Mouse (Mus musculus): ENCODE data around the gene 1700022I11Rik. TPM values are rescaled to one million over a fixed set of nuclear protein-coding genes. Genes with fewer than 3 reads are reported as not detected.

The 1700022I11Rik gene
- not detected for total RNA-seq (2021)

DNA sequence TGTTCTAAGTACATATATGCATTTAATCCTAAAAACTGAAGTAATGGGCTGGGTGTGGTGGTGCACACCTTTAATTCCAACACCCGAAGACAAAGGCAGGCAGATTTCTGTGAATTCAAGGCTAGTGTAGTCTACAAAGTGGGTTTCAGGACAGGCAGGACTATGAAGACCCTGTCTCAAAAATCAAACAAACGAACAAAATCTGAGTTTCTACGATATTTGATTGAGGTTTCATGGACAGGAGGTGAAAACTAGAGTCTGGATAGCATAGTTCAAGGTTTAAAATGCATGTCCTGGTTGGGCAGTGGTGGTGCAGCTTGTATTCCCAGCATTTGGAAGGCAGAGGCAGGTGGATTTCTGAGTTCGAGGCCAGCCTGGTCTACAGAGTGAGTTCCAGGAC is at the start of gene 1700022I11Rik:
1700022I11Rik (plus strand) TSS at position 301 of the 400 bp plus-strand sequence.
- no peak for DNase-seq
- intact Hi-C loops (cut with DNase I), result no loop called here

DNA sequence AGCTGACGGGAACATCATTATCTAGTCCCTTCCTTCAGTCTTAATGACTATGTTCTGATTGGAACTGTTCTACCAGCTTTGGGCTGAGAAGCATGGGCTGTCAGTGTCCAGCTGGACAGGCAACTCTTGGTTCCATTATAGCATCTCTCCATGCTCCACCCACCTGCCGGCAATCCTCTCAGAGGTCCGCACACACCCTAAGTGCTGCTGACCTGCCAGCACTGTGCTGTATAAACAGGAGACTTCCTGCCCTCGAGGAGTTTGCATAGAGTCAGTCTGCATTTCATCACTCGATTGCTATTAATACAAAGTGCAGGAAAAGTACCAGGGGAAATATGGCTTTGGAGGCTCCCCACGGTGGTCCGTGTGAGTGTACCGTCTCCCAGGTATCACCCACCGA is 48.7 kb upstream of the 1700022I11Rik start:
- no peak for DNase-seq

DNA sequence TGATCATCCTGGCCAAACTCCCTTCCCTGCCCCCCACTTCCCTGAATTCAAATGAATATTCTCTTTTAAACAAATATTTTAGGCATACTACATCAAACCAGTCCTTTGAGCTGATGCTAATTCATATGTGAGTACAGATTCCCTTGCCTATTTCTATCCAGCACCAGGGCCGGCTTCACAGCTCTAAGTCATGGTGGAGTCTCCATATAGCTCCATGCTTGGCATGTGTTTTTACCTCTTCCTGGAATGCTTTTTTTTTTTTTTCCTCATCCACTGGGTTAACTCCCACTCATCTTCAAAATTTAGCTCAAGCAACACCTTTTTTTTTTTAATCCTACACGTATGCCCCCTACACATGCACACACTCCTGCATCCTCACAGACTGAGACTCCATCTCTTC is 47.9 kb upstream of the 1700022I11Rik start:
- intact Hi-C loops (cut with DNase I), result no loop called here
- DNase-seq, result no peak

More for the DNA sequence above, 48.7 kb upstream of the 1700022I11Rik start:
- intact Hi-C loops (cut with DNase I), result no loop called here

DNA sequence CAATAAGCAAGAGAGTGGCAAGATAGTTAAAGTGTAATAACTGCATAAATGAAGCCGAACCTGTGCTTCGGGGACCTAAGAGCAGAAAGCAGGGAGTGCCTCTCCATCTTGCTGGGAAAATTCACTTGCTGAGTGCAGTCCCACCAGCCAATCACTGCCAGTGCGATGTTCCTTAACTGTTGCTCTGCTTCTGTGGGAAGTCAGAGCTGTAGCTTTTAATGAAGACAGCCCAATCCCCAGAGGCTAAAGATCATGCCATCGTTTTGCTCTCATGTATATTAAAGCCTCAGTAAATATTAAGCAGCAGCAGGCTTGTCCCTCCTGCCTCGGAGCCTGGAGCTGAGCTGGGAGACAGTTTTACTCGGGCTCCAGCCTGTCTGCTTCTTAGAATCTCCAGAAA is 47.3 kb upstream of the 1700022I11Rik start:
- intact Hi-C loops (cut with DNase I), result no loop called here
- no peak for DNase-seq

DNA sequence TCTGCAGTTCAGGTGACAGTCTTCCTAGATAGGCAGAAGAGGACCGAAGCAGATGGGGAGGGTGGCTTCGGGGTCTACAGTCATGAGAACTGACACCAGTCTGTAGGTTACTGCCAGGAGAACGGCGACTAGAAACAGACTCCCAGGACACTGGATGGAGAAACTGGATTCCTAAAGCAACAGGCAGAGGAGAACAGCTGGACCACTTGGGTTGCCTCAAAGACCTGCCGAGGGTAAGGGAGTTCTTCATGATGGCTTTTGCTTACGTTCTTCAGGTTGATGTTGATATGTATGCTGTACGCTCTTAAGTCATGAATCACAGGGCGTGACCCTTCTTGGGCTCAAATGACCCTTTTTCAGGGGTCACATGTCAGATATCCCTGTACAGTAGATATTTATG is 46.9 kb upstream of the 1700022I11Rik start:
- no peak for DNase-seq
- intact Hi-C loops (cut with DNase I), result no loop called here

DNA sequence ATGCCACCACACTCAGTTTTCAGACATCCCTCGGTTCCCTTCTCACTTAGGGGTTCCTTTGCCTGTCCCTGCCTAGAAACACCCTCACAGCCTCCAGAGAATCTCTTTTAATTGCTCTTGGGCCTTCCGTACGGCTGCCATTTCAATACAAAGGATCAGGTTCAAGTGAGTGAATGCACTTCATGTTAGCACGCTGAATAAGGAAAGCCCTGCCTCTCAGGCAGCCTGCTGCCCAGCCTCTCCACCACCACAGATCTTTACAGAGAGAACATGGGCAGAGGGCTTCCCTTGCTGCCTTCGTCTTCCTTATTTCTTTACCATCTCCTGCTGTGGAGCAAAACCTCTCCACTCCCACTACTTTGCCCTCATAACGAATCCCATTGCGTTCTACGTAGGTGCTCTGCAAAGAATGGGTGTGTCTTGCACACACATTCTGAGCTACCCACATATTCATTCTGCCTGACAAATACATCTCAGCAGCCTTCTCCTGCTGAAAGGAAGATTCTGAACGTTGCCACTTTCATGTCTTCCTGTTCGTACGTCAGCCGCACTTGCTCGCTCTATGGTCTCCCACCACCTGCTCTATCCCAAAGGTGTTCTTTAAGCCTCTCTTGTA is 45.2 kb upstream of the 1700022I11Rik start:
- DNase-seq, result no peak
- intact Hi-C loops (cut with DNase I), result no loop called here

DNA sequence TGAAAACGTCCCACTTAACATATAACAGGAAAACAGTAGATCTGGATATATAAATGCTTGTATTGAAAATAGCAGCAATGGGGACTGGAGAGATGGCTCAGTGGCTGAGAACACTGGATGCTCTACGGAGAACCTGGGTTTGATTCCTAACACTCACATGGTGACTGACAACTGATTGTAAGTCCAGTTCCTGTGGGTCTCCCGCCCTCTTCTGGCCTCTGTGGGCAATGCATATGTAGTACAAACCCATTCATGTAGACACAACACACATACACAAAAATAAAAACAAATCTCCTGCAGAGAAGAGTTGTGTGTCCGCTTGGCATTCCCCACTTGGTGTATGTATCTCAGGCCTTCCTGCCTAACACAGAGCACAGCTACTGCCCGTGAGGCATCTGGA is 41.2 kb upstream of the 1700022I11Rik start:
- intact Hi-C loops (cut with DNase I), result no loop called here
- DNase-seq, result no peak

DNA sequence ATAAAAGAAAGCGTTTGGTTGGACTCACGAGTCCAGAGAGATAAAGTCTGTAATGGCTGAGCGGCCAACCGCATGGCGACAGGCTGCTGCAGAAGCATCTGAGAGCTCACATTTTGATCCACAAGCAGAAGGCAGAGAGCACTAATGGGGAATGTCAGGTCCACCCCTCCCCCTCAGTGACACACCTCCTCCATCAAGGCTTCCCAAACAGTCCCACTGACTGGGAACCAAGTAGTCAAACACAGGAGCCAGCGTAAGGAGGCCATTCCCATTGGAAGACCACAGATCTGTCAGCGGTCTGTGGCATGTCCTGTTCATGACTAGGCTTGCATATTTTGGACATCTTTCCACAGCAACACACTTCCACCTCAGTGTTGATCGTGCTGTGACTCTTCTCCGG is 40.5 kb upstream of the 1700022I11Rik start:
- intact Hi-C loops (cut with DNase I), result no loop called here
- DNase-seq, result no peak

DNA sequence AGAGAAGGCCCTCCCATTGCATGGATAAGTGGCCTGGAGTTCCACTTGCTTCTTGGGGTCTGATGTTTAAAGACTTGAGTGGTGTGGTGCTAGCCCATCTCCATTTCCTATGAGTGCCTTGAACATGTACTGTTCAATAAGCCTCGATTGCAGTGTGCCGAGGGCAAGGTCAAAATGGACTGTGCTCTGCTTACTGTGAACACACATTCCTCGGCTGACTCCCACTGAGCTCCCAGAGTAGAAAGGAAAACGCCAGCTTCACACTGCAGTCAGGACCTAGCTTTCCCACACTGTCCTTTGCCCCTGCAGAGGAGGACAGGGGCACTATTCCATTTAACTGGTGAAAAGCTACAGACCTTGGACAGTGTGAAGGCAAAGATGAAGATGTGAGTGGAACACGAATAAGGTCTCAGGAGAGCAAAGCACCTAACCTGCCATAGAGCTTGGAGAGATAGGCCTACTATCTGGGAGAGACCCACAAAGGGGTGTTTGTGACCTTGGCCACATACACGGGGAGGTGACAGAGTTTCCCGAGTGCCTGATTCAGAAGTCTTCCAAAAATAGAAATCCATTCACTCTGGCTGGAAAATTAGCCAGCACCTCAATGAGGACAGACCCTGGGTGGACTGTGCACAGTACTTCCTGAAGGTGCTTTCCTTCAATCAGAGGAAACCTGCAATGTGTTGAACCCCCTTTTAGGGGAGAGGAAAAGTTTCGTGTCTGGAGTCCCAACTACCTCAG is 37.0 kb upstream of the 1700022I11Rik start:
- intact Hi-C loops (cut with DNase I), result no loop called here

DNA sequence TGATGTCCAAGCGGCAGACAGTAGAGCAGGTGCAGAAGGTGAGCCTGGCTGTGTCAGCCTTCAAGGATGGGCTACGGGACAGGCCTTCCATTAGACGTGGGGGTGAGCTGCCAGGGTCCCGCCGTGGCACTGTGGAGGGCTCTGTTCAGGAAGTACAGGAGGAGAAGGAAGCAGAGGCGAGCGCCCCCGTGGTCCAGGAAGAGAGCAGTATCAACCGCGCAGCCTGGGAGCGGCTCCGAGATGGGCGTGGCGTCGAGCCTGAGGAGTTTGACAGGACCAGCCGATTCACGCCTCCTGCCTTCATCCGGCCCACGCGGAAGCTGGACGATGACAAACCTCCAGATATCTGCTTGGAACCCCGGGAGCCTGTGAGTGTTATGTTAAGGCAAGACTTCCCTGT is 35.8 kb upstream of the 1700022I11Rik start:
- intact Hi-C loops (cut with DNase I), result no loop called here

More for the DNA sequence above, 37.0 kb upstream of the 1700022I11Rik start:
- DNase-seq, result no peak

DNA sequence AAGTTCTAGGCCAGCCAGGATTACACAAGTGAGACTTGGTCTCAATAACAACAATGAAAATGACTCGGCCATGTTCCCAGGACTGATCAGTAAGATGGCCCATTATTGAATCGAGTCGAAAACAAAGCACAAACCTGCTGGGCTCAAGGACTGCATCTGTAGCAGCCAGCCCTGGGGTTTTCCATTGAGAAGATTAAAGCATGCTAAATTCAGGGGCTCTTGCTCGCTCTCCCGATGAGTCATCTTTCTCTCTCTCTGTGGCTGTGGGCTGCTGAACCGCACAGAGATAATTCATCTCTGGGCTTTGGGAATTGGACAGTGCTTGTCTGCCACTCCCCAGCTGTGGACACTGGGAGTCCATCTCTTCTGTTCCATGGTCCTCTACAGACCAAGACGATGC is 28.0 kb upstream of the 1700022I11Rik start:
- DNase-seq, result no peak

More for the DNA sequence above, 35.8 kb upstream of the 1700022I11Rik start:
- DNase-seq, result peak; percentile 67

DNA sequence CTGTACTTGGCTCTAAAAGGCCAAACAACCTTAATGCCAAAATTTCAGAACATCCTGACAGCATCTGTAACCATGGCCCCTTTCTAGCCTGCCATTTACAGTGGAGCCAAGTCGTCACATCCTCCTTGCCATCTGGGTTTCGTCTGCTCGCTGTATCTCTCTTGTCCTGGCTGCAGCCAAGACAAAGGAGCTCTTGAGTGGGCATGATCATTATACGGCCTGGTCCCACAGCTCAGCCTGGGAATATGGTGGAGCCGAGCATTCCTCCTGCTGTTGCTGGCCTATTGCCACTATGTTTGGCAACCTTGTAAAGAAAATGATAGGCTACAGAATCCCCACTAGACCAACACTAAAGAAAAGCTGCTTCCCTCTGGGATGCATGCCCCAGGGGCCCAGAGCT is 26.1 kb upstream of the 1700022I11Rik start:
- intact Hi-C loops (cut with DNase I), result no loop called here
- peak; percentile 55 for DNase-seq

More for the DNA sequence above, 28.0 kb upstream of the 1700022I11Rik start:
- intact Hi-C loops (cut with DNase I), result no loop called here

DNA sequence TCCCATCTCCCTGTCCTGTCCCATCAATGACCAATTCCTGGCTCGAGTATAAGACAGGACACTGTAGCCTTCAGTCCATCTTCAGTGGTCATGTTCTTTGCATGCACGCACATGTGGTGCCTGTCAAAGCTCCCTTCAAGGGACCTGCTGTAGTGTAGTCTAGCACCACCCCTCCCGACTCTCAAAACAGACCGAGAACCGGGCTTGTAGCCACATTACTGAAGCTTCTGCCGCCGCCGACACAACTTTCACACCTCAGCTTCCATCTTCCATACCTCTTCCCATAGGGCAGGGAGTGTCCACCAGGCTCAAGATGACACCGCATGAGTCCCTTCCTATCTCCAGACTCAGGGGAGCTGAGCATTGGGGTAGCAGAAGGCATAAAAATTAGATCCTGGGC is 25.2 kb upstream of the 1700022I11Rik start:
- no peak for DNase-seq
- intact Hi-C loops (cut with DNase I), result no loop called here

DNA sequence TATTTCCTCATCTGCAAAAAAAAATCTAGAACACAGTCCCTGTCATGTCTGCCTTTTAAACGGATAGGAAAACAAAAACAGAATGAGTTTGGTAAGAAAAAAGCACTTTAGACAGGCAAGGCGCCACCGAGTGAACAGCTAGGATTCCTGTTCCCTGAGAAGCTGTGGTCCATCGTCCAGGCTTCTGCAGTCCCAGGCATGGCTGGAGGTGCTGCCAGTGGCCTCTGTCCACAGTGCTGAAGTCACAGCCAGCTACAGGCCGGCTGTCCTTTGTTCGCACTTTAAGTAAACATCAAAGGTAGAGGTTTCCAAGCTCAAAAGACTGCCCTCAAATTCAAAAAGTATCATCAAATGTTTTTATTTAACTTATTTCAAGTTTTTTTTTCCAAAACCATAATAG is 24.4 kb upstream of the 1700022I11Rik start:
- intact Hi-C loops (cut with DNase I), result no loop called here

DNA sequence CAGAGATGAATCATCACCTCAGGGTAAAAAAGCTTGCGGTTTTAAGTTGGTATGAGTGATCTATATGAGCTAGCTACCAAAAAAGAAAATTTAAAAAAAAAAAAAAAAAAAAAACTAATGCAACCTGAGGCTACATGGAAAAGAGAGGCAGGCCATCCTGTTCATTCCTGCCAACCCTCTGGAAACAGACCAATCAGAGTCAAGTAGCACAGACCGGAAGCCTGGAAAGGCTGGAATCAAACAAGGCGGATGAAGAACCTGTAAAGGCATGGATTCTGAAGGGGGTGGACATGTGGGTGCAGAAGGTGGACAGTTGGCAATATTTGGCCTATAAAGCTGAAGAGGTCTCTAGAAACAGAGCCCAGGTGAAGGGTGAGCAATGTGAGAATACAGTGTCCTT is 24.0 kb upstream of the 1700022I11Rik start:
- DNase-seq, result no peak
- intact Hi-C loops (cut with DNase I), result no loop called here

More for the DNA sequence above, 24.4 kb upstream of the 1700022I11Rik start:
- no peak for DNase-seq

DNA sequence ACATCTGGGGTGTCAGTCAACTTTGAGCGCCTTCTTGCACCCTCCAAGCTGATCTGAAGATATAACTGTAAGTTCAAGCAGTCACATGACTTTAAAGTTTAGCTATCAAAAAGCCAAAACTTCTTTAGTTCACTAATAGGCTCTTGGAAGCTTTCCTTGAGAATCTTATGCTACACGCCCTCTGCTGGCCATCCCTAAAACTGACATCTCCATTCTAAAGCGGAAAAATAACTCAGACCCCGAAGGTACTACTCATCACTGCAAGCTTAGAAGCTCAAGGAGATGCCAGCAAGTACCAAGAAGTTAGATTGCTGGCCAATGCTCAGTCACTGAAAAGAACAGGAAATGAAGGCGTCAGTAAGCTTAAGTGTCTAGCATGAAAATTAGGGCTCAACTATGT is 23.5 kb upstream of the 1700022I11Rik start:
- peak; percentile 68 for DNase-seq
- intact Hi-C loops (cut with DNase I), result no loop called here

DNA sequence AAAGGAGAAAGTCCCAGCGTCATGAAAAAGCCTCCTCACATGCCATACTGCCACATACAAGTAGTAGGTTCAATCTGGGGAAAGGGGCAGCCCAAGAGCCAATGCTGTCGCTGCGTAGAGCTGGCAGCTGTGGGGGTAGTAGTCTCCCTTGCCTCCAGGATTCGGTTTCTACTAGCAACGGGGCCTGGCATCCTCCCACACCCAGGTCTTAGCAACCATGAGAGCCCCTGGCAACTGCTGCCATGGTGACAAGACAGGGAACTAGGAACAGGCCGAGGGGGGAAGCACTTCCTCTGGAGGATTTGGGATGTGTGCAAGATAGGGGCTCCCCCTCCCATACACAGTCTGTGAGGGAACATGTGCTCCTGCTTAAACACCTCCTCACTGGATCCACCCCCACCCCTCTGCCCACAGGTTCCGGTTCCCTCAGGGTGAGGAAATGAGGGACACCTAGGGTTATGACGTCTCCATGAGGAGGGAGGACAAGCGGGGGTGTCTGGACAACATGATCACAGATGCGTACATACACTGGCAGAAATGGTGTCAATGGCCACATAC is 22.6 kb upstream of the 1700022I11Rik start:
- peak; percentile 91 for DNase-seq
- intact Hi-C loops (cut with DNase I), result no loop called here

DNA sequence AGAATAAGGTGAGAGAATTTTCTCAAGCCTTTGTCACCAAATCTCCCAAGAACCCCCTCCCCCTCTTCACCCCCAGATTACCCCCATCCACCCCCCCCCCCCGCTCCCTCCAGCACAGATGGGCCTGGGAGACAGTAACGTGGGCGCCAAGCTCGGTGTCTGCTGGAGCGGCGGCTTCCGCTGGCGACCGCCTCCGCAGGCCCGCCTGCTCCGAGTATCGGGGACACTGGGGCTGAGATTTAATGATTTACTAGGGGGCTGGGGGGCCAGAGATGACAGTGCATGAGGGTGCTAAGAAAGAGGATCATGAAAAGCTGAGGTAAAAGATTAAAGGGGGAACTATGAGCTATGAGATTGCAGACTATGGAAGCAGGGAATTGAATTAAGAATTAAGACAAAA is 20.9 kb upstream of the 1700022I11Rik start:
- intact Hi-C loops (cut with DNase I), result no loop called here
- DNase-seq, result no peak

DNA sequence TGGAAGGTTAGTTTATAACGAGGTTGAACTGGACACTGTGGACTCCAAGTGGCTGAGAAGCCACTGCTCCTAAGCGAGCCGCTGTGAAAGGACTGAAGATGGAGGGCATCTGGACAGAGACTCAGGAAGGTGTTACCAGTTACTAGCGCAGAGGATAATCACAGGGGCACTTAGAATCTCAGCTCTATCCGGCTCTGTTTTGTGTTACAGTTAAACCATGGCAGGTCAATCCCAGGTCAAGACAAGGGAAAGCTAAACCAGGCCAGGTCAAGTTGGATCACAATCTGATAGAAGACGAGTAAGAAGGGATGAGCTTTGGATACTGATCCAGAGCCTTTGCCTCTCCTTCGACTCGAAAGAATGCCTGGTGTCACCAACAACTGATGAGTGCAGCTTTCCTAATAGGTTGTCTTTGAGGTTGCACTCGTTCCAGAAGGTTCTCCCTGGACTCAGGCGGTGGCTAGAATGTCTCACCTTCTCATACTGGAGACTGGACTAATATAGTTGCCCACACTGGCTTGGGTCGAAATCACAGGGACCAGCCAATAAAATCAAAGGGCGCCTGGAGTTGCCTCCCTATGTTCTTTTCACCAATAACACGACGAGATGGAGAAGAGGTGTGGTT is 20.2 kb upstream of the 1700022I11Rik start:
- DNase-seq, result no peak
- intact Hi-C loops (cut with DNase I), result no loop called here

DNA sequence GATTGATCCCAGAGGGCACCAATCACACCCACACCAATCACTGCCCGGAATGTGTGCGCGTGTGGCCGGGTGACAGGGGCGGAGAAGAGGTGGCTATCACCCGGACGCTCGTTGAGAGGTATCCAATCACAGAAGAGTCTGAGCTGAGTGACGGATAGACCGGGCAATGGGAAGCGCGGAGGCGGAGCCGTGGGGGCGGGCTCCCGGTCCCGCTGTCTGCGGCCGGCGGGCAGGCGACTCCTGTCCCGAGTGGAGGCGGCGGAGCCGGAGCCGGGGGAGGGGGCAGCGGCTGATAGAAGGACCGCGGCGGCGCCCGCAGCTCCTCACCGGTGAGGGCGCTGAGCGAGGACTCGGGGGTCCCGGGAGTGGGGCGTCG is 19.7 kb upstream of the 1700022I11Rik start, which contains the start of gene Dnajb5:
Dnajb5 (plus strand) TSS at position 139 of the 376 bp plus-strand sequence.
- DNase-seq, result peak; percentile 97
- intact Hi-C loops (cut with DNase I), result no loop called here

DNA sequence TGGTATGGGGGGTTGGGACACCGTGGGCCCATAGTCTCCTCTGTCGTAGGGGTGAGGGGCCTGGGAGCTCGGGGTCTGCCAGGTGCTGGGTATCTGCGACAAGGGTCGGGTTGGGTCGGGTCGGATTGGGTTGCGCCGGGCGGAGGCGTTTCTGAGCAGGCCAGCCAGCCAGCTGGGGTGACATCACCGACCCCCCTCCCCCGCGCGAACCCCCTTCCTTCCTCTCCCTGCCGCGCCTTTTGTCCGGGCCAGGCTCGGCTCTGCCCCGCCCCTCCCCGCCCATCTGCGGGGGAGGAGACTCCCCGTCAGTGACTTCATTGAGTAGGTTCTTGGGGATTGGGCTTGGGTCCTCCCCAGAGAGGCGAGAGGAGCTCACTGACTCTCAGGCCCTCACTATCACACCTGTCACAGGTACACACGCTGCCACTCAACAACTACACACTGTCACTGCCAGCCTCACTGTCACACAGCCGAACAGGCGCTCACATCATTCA is 19.3 kb upstream of the 1700022I11Rik start:
- peak; percentile 92 for DNase-seq
- intact Hi-C loops (cut with DNase I), result no loop called here
